Mouse (Mus musculus) retina, adult 2 months (tissue): ENCODE measurements around the gene Phf23.
"Not testable (repeated sequence)": the region's sequence is repeated elsewhere in the genome, so short reads cannot be mapped to it uniquely, and the experiment has no call there.

Experiments used
- DNase-seq: peaks from one replicate; pipeline ENCODE4 v3.0.0-alpha.2; 2012; ENCODE audit warnings: low read depth, low spot score

Gene Phf23

GRCm38 (mm10) chr11:69999666-70000065 is 4.1 kb downstream of the Phf23 start:
- no peak for DNase-seq

DNA sequence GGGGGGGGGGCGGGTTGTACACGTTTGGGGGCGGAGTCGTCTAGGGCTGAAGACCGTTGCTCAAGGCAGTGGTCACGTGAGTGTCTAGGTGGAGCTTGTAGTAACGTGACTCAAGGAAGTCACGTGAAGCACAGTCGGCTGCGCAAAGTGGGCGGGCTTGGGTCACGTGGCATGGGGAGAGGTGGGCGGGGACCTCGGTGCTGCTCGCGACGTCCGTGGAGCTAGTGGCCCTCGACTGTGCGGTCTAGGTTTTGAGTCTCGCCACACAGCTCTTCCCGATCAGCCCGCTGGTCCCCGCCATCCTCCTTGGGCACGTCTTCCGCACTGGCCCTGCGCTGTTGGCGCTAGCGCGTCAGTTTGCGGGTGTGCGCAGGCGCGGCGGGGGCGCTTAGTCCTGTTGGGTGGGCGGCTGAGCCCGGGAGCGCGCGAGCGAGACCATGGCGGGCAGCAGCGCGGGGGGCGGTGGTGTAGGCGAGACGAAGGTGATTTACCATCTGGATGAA is 4.9 kb downstream of the Phf23 start, which contains the start of gene Dvl2:
Gene Dvl2 (plus strand): TSS at position 200 of the 503 bp plus-strand sequence.
- peak; percentile 88 for DNase-seq

GRCm38 (mm10) chr11:70001159-70001558 is 5.6 kb downstream of the Phf23 start:
- no peak for DNase-seq

DNA sequence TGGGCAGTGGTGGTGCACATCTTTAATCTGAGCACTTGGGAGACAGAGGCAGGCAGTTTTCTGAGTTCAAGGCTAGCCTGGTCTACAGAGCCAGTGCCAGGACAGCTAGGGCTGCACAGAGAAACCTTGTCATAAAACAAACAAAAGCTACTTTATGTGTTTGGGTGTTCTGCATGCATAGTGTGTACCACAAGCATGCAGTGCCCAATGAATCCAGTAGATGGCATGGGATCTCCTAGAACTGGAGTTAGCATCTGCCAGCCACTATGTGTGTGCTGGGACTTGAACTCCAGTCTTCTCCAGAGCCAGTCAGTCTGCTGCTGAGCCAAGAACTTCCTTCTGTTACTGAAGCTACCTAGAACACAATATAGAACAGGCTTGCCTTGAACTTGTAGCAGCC is 6.3 kb downstream of the Phf23 start:
- DNase-seq = no peak

DNA sequence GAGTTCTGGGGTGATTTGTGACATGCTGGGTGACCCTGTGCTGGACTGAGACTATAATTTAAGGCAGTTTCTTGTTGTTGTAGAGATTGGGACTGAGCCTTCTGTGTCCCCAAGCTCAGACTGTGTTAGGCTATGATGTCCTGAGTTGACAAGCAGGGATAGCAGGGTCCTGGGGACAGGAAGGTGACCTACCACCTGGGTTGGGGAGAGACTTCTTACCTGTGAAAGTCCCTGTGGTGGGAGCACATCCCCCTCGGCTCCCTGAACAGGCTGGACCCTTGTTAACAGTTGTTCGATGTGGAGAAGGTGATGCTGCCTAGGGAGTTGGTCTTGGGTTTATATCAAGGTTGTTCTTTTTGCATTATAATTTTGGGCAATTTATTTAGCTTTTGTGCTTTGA is 6.9 kb downstream of the Phf23 start:
- no peak for DNase-seq

DNA sequence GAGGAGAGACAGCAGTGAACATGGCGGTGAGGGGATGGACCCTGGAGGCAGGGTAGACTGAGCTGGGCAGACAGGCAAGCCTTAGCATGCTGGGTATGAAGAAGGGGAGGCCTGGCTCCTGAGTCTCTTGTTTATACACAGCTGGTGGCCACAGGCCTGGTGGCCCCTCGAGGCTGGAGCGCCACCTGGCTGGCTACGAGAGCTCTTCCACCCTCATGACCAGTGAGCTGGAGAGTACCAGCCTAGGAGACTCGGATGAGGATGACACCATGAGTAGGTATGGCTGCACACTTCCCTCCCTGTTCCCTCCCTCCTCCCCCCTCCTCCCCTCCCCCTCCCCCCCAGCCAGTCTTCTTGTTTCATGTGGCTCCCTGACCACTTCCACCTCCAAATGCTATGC is 9.9 kb downstream of the Phf23 start:
- DNase-seq = no peak

DNA sequence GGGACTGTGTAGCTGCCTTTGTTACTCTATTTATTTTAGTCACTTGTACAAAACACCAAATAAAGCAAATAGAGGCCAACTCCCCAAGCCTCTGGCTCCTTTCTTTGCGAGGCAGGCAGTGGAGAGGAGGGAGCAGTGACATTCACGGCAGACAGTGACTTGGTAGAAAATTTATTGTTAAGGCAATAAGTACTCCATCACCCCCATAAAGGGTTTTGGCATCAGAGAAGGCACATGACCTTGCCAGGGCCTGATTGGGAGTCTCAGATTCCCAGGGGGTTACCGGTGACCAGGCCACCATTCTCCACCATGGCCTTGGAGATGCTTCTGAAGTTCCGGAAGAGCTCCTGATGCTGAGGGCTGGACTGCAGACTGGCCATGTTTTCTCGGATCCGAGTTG is 14.5 kb downstream of the Phf23 start:
- DNase-seq = no peak

DNA sequence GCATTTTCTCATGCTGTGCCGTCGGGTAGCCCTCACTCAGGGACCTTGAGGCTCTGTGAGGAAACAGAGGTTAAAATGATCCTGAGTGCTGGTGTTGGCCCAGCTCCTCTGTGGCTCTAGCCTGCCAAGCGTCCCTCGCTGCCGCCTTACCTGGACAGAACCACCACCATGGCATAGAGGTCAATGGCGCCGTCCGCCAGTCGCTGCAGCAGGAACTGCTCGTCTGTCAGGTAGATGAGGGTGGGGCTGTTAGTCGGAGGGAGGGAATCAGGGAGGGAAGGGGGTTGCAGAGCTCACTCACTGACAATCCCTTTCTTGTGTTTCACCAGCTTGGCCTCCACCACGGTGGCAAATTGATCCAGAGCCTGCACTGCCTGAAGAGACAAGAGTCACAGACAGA is 15.0 kb downstream of the Phf23 start:
- no peak for DNase-seq

DNA sequence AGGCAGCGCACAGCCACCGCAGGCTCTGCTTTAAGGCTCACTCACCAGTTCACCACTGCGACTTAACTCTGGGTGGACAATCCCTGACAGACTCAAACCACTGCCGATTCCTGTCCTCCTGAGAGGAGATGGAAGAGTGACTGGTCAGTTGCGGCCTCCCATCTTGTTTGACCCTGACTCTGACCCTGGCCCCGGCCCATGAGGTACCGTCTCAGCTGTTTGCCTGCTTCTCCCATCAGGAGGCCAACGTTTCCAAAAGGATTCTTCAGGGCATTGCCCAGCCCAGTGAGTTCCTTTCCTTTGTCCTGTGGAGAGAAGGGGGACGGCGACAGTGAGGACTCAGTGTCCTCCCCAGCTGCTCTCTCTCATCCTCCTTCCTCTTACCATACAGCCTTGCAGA is 15.4 kb downstream of the Phf23 start:
- DNase-seq = no peak

DNA sequence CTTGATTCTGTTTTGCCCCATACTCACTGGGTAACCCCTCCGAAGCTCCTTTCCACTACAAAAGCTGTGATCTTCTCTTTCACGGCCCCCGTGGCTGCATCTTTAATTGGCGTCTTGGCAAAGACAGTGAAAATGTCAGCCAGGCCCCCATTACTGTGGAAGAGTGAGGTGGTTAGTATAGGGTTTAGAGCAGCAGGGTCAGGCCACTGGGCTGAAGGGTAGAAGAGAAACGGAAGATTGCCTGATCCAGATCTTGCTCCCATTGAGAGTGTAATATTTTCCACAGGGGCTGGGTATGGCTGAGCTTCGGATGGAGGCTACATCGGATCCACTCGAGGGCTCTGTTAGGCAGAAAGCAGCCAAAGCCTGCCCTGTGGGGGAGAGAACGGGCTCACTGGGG is 17.4 kb downstream of the Phf23 start:
- DNase-seq = no peak

DNA sequence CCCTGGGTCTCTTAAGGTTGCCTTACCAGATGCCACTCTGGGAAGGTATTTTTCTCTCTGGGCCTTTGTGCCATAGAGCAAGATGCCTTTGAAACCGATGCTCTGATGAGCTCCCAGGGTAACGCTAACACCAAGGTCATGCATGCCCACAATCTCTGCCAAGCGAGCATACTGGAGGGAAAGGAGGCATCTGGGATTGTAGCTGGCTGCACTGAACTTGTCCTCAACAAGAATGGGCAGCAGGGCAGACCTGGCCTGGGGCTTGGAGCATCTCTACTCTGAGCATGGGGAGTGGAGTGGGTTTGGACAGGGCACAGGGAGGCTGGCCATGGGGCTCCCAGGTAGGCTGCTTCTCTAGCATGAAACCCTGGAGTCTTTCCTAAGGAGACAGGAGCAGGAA is 17.8 kb downstream of the Phf23 start:
- DNase-seq = no peak

DNA sequence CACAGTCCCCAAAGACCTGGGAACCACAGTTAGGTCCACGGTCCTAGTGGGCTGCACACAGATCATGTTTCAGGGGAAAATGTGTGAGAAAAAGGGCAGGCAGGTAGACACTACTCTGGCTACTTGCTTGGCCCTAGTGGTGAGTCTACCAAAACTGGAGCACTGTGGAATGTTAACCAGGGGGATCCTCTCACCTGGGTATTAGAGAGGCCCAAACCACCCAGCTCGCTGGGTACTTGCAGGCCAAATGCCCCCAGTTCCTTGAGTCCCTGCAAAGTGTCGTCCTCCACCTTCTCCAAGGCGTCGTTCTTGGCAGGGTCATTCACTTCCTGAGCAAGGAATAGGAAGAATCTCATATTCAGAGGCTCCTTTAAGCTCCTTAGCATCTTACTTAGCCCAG is 18.5 kb downstream of the Phf23 start:
- DNase-seq = no peak

GRCm38 (mm10) chr11:70014880-70015558 is 19.4 kb downstream of the Phf23 start, which contains the start of gene Acadvl:
TSS of gene Acadvl (minus strand) at chr11:70015411.
- peak; percentile 73 for DNase-seq

DNA sequence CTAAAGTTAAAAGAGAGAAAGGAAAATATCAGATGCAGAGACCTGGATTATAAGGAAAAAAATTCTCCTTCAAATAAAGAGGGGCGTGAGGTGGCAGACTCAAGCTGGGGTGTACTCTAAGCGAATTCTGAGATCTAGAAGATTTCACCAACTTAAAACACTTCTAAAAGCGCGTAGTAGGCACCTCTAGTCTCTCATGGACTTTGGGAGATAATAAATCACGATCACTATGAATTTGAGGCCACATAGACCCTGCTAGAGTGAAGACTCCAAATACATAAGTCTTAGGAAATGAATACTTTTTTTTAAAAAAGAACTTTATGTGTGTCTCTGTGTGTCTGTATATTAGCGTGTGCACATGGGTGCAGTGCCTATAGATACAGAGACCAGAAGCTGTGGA is 20.1 kb downstream of the Phf23 start:
- DNase-seq = no peak

- not testable (repeated sequence) for DNase-seq
Measured at GRCm38 (mm10) chr11:70016177-70016576, 20.6 kb downstream of the Phf23 start.

DNA sequence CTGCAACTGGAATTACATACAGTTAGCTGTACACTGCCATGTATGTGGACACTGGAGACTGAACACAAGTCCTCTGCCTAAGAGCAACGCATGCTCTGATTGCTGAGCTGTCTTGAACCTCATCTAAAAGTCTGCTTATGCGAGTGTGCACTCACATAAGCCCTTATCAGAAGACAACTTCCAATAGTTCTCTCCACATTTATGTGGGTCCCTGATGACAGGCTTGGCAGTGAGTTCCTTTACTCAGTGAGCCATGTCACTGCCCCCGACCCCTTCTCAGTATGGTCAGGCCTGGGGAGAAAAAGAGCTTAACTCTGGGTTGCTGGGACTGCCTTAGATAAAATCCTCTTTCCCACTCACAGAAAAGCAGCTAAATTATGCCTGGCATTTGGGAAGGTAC is 21.1 kb downstream of the Phf23 start, which contains the start of gene Dlg4:
Gene Dlg4 (plus strand): TSS at position 274 of the 400 bp plus-strand sequence.
- DNase-seq = no peak

DNA sequence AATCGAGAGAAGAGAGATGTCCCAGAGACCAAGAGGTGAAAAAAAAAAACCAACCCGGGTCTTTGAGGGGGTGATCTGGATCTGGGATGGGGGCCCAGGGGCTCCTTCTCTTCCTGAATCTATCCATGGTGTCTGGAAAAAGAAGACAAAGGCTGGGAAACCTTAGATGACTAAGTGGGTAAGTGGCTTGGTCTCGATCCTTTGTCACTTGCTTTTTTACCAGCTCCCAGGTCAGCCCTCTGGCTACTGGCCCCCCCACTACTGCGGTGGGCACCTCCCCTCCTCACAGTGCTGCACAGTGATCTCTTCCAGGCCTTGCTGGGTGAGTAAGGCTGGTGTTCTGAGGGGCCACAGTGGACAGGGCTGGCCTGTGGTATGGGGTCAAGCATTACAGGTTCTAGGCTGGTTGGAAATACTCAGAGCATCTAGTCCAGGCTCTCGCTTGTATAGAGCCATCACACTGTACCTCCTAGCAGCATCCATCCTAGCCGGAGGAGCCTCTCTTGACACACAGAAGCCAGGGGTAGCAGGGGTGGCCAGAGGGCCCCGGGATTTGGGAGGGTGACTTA is 21.7 kb downstream of the Phf23 start:
- no peak for DNase-seq

DNA sequence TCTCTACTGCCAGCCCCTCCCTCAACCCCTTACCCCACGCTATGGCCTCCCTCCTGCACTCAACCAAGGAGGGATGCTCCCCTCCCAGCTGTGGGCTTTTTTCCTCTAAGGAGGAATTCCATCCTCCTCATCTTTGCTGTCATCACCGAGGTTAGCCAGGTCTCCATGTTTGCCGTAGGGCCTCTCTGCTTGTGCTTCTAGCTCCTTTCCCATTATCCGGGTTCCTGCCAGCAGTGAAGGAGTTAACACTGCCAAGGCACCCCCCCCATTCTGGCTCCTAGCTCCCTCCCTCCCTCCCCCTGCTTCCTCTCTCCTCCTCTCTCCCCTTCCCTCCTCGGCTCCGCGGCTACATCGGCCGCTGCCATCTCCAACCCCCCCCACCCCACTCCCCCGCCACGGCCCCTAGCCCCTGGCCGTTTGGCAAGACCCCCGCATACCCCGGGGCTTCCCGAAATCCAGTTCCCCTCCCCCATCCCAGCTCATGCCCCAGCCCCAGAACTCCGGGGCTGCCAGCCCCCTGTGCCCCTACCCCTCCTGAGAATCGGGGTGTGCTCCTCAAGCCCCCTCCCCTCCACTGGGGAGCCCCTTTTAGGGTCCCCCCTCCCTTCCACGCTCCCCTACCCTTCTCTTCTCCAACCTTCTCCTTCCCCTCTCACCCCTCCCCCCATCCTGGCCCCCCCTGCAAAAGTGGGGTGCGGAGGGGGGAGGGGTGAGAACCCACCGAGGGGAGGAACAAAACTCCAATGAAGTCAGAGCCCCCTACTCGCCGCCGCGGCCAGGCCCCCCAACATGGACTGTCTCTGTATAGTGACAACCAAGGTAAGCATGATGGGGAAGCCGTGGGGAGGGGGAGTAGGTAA is 22.8 kb downstream of the Phf23 start:
- DNase-seq = no peak

DNA sequence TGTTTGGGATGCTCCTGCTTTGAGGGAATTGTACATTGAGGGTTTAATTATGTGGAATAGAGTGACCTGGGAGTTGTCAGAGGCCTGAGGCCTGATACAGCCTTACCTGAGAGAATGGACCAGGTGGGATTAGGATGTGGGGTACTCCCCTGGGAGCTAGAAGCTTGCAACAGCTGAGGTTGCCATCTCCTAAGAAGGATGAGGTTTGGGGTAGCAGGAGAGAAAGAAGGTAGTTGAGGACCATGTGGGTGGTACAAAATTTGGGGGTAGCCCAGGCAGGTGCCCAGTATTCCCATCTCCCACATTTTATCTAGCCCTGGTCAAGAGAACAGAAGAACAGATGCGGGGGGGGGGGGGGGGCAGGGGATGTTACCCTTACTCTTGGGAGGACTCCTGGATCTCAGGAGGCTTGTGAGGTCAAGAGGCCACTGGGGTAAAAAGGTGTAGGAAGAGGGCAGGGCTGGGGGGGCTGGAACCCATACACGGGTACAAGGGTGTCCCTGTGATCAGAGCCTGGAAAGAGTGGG is 24.0 kb downstream of the Phf23 start:
- DNase-seq = no peak

DNA sequence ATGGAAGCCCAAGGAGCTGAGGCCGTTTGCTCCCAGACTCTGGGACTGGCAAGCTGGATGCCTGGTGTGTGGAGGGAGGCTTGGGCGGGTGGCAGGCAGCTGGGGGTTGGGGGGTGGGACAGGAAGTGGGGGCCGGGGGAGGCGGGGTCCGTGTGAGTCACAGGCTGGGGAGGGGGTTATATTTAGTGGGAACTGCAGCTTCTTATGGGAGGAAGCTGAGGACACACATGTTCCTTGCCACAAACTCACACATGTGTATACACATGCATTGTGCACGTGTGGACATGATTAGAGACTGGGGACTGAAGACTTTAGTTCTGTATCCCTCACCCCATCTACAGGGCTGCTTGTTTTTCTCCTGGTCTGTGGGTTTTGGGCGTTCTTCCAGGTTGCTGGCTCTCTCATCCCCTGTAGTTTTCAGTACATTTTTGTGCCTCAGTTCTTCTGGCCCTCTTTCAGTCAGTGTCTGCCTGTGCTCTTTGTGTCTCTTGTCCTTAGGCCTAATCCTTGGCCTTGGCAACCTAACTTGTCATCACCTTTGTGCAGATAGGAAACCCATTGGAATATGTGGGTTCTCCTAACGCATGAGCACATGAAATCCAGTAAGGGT is 24.6 kb downstream of the Phf23 start:
- no peak for DNase-seq

DNA sequence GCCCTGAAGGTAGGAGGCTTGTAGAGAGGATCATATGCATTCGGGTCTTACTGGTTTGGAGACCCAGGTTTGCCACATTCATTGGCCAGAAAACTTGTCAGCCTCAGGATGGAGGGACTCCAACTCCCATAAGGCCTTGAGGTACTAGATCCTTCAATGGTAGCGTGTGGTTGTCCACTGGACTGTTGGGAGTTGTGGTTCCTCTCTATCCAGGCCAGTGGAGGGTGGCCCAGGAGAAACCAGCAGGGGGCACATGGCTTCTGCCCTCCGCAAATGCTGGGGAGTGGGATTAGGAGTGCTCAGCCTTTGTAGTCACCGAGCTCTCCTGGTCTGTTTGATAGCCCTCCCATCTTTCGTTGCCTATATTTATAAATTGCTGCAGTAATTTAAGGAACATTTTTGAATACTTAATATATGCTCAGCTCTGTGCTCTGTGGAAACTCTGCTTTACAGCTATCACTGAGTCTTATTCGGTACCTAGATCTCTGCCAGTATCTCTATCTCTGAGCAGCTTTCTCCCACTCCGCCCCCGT is 25.2 kb downstream of the Phf23 start:
- DNase-seq = peak; percentile 72
